Mouse (Mus musculus) heart, embryonic 16.5 days (tissue): Measurements from ENCODE around the gene Ubxn11. TPM values are rescaled to one million over a fixed set of nuclear protein-coding genes. Genes with fewer than 3 reads are reported as not detected.

Source experiments
- ATAC-seq: fragments of 200-750 bp; cut with Nextera tagmentation; replicated peaks from 2 replicates; pipeline ENCODE4 v1.8.0; 2017; ENCODE audit warnings: moderate number of reproducible peaks; ENCODE audit not compliant: insufficient read depth, low FRiP score; ENCODE audit errors: extremely low read depth
- H3K27ac ChIP-seq: fragments of 300-500 bp; sonication (generic); 2 replicates; pipeline ENCODE4 v1.5.1; 2014; ENCODE audit warnings: mild to moderate bottlenecking, low read length, control low read depth, moderate library complexity
- H3K27me3 ChIP-seq: fragments of 300-500 bp; sonication (generic); 2 replicates; pipeline ENCODE4 v1.6.1; 2014; ENCODE audit warnings: low read length, mixed read lengths; ENCODE audit not compliant: control insufficient read depth, insufficient read depth
- H3K36me3 ChIP-seq: fragments of 300-500 bp; sonication (generic); 2 replicates; pipeline ENCODE4 v1.6.1; 2014; ENCODE audit not compliant: control insufficient read depth, insufficient read depth
- H3K4me1 ChIP-seq: fragments of 300-500 bp; sonication (generic); 2 replicates; pipeline ENCODE4 v1.6.1; 2014; ENCODE audit warnings: low read length, mixed read lengths; ENCODE audit not compliant: control insufficient read depth, insufficient read depth
- H3K4me2 ChIP-seq: fragments of 300-500 bp; sonication (generic); 2 replicates; pipeline ENCODE4 v1.6.1; 2014; ENCODE audit warnings: low read depth, mild to moderate bottlenecking, control low read depth, low read length
- H3K4me3 ChIP-seq: fragments of 300-500 bp; sonication (generic); 2 replicates; pipeline ENCODE4 v1.5.1; 2014; ENCODE audit warnings: mild to moderate bottlenecking, control low read depth, low read length
- H3K9ac ChIP-seq: fragments of 300-500 bp; sonication (generic); 2 replicates; pipeline ENCODE4 v1.6.1; 2014; ENCODE audit warnings: low read length, control low read depth
- H3K9me3 ChIP-seq: fragments of 300-500 bp; sonication (generic); replicated peaks from 2 replicates; pipeline ENCODE4 v1.6.1; 2016; ENCODE audit warnings: low read length; ENCODE audit not compliant: control insufficient read depth
- WGBS: fragments of 180-500 bp; shearing (Covaris S2); extraction: QIAGEN DNeasy Blood & Tissue Kit; methylation state at CpG from one replicate; pipeline ENCODE4 v1.1.7; 2014; 5-methylcytosine and 5-hydroxymethylcytosine counted together
- polyA plus RNA-seq: library from polyadenylated mRNA; unstranded; fragments of >200 nt; fragmentation: Nextera tagmentation; extraction: Ambion mirVana; gene quantifications from 2 replicates; pipeline ENCODE4 v1.2.1, GENCODE M21; 2015

Ubxn11 gene
- polyA plus RNA-seq, result 3.5 and 3.9 TPM in 2 replicates

DNA sequence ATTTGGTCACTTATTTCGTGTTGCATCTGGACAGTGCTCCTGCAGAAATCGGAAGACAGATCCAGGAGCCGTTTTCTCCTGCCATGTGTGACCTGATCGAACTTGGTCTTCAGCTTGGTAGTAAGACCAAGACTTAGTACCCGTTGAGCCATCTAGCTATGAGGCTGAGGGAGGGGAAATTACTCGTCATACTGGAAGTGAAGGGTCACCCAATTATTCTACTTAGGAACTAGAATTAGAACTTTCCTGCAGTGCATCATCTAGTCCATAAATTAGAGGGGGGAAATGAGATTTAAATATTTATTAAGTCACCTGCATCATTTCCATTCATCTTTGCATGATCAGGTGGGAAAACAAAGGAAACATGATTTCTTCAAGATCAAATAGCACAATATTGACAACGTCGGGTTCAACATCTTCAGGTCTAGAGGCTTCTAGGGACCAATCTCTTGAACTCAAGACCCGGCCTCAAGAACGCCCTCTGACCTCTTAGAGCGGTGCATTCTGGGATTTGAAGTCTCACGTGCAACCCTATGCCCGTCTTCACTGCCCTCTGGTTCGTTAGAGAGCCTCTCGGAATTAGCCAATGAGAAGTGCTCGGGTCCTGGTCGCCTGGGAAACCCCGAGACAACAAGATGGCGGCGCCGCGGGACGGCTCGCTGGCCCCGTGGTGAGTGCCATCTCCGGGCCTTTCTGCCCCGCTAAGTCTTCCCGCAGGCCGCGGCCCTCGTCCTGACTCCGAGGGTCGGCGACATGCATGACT is at the start of gene Ubxn11:
TSS of gene Ubxn11 (plus strand) at position 592 of the 763 bp plus-strand sequence.
- H3K36me3 ChIP-seq, result no peaks in the 10 kb centered on the region
- H3K27me3 ChIP-seq, result no peaks in the 10 kb centered on the region
- H3K27ac ChIP-seq, result no peak within 1 kb of the TSS
- ATAC-seq, result peak; percentile 95
- WGBS, result 17% methylated on average over 34 of the region's 34 CpGs
- H3K4me3 ChIP-seq, result peak within 1 kb of the TSS; percentile 78
- no peaks in the 10 kb centered on the region for H3K4me1 ChIP-seq
- H3K9me3 ChIP-seq, result no peaks in the 10 kb centered on the region
- peak within 1 kb of the TSS; percentile 76 for H3K4me2 ChIP-seq
- H3K9ac ChIP-seq, result peak within 1 kb of the TSS; percentile 68

DNA sequence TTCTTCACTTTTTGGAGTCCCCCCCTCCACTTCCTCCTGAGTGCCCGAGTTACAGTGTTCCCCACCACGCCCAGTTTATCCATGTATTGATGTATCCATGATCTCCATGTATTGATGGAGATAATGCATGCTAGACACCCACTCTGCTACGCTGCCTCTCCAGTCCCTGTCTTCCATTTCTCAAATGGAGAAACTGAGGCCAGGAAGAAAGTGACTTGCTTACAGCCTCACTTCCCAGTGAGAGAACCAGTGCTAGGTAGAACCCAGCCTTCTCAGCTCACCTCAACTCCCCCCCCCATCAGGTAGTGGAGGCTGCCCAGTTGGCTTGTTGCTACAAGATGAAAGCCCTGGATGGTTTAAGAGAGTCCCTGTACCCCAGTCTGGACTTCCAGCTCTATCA is 48.8 kb upstream of the Ubxn11 start, which contains the start of gene Zfp683:
TSS of gene Zfp683 (plus strand) at position 301 of the 400 bp plus-strand sequence.
- Histone ChIP-seq H3K27ac (no peak within 1 kb of the TSS), H3K27me3 (no peaks in the 10 kb centered on the region), H3K4me2 (no peak within 1 kb of the TSS), H3K36me3 (no peaks in the 10 kb centered on the region), H3K9ac (no peak within 1 kb of the TSS), H3K4me3 (no peak within 1 kb of the TSS), H3K4me1 (peaks cover 16% of the 10 kb centered on the region), H3K9me3 (no peaks in the 10 kb centered on the region)
- no peak for ATAC-seq
- WGBS, result 87% methylated on average over 3 of the region's 3 CpGs

- no peaks in the 10 kb centered on the region for H3K9me3 ChIP-seq
- 0 out of 2 replicates have a peak overlapping the region, but pooled peaks have one; percentile 7 for H3K4me3 ChIP-seq
- H3K4me1 ChIP-seq, result peaks cover 6% of the 10 kb centered on the region
- no peak overlapping the region for H3K9ac ChIP-seq
- no peak for ATAC-seq
- H3K36me3 ChIP-seq, result no peaks in the 10 kb centered on the region
- peak overlapping the region; percentile 48 for H3K4me2 ChIP-seq
- 24% methylated on average over 14 of the region's 14 CpGs for WGBS
- H3K27ac ChIP-seq, result no peak overlapping the region
- peaks cover 3% of the 10 kb centered on the region; the same call in 1 of the 2 replicates for H3K27me3 ChIP-seq
Observed at GRCm38 (mm10) chr4:134058166-134058715, 44.1 kb upstream of the Ubxn11 start.

DNA sequence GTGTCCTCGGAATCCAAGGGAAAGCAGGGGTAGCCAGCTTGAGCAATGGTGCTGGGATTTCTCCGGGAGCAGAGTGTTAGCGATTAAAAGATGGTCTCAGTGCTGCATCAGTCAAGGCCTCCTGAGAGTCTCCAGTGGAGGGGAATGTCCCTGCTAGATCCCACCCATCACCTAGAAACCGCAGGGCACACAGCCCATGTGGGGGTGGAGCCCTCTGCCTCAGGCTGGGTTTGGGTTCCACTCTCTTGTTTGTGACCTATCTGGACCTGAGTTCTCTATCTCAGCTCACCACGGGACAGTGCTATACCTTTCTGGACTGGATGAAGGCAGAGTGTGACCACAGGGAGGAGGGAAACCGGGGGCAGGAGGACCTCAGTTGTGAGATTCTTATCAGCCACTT is 43.5 kb upstream of the Ubxn11 start:
- 68% methylated on average over 6 of the region's 6 CpGs for WGBS

GRCm38 (mm10) chr4:134060135-134060865 is 42.1 kb upstream of the Ubxn11 start, which contains the start of gene Crybg2:
Crybg2 (plus strand) TSS chr4:134060815.
- Histone ChIP-seq H3K4me2 (no peak within 1 kb of the TSS), H3K4me1 (peaks cover 6% of the 10 kb centered on the region), H3K9me3 (no peaks in the 10 kb centered on the region), H3K9ac (no peak within 1 kb of the TSS), H3K27ac (peak within 1 kb of the TSS; percentile 49), H3K27me3 (peaks cover 8% of the 10 kb centered on the region), H3K4me3 (no peak within 1 kb of the TSS), H3K36me3 (no peaks in the 10 kb centered on the region)
- no peak for ATAC-seq
- 48% methylated on average over 28 of the region's 28 CpGs for WGBS

More for the DNA sequence above, 43.5 kb upstream of the Ubxn11 start:
- Histone ChIP-seq H3K36me3 (no peaks in the 10 kb centered on the region), H3K9ac (no peak overlapping the region), H3K27me3 (peaks cover 3% of the 10 kb centered on the region; the same call in 1 of the 2 replicates), H3K9me3 (no peaks in the 10 kb centered on the region), H3K4me3 (no peak overlapping the region), H3K27ac (no peak overlapping the region), H3K4me1 (peaks cover 6% of the 10 kb centered on the region), H3K4me2 (no peak overlapping the region; the same call in 1 of the 2 replicates)
- ATAC-seq, result no peak

DNA sequence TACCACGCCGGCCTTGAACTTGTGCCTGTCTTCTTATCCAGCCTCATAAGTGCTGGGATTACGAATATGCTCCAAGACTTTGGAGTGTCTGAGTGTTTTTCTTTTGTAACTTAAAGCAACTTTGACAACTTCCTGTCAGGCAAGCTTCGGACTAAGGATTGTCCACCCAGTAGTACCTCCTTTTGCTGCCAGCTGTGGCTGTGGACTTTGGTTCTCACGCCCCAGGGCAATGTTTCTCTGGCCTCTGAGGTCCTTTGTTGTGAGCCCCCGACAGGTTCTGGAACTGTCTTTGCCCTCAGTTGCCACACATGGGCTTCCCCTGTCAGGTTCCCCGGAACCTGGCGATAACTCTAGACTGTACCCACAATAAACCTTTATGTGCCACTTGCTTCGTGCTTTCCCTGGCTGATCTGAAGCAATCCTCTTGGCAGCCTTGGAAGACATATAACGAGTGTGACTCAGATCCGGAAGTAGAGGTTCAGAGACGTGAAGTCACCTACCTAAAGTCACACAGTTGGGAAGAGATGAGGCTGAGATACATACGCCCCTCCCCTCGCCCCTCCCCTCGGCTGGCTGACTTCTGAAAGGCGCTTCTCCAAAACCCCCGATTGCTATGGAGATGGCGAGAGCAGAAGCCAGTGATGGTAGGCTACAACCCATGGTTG is 41.1 kb upstream of the Ubxn11 start:
- Histone ChIP-seq H3K27ac (peak overlapping the region; percentile 49), H3K4me1 (peaks cover 6% of the 10 kb centered on the region), H3K36me3 (no peaks in the 10 kb centered on the region), H3K9me3 (no peaks in the 10 kb centered on the region), H3K27me3 (peaks cover 12% of the 10 kb centered on the region), H3K9ac (no peak overlapping the region), H3K4me3 (no peak overlapping the region), H3K4me2 (no peak overlapping the region)
- 60% methylated on average over 18 of the region's 18 CpGs for WGBS
- ATAC-seq, result no peak

DNA sequence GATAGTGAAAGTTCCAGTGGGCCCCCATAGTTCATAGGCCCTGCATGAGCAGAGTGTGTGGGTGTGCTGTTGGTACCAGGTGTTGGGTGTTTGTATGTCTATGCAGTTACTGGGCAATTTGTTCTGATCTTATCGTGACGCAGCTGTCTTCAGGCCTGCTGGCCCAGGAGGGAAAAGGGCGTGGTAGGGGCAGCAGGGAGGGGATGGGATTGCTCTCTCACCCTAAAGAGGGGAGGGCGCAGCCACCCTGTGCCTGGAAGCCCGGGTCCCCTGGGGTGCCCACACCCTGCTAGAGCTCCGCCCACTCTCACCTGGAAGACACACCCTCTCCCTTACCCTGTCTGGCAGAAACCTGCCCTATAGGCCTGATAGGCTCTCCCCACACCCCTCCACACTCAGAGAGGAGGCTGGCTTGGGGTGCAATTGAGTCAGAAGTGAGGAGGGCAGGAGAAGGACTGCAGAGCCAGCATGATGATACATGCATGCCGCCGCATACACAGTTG is 40.4 kb upstream of the Ubxn11 start:
- Histone ChIP-seq H3K4me1 (peaks cover 6% of the 10 kb centered on the region), H3K27ac (no peak overlapping the region; the same call in 1 of the 2 replicates), H3K9me3 (no peaks in the 10 kb centered on the region), H3K9ac (no peak overlapping the region), H3K4me3 (no peak overlapping the region), H3K4me2 (no peak overlapping the region), H3K27me3 (peaks cover 12% of the 10 kb centered on the region), H3K36me3 (no peaks in the 10 kb centered on the region)
- peak; percentile 15; the same call in 1 of the 2 replicates for ATAC-seq
- 49% methylated on average over 8 of the region's 8 CpGs for WGBS

GRCm38 (mm10) chr4:134062561-134062960 is 39.8 kb upstream of the Ubxn11 start:
- no peak for ATAC-seq
- Histone ChIP-seq H3K36me3 (no peaks in the 10 kb centered on the region), H3K9me3 (no peaks in the 10 kb centered on the region), H3K4me3 (no peak overlapping the region), H3K27ac (no peak overlapping the region), H3K9ac (no peak overlapping the region), H3K4me1 (peaks cover 6% of the 10 kb centered on the region), H3K4me2 (no peak overlapping the region), H3K27me3 (peaks cover 12% of the 10 kb centered on the region)
- 55% methylated on average over 8 of the region's 8 CpGs for WGBS
